Mouse (Mus musculus) hindbrain, embryonic 16.5 days (tissue): ENCODE measurements around the gene Lyve1. TPM values are rescaled to one million over a fixed set of nuclear protein-coding genes. Genes with fewer than 3 reads are reported as not detected.

Experiments used
- ATAC-seq: fragments of 200-750 bp; cut with Nextera tagmentation; 2 replicates; pipeline ENCODE4 v1.8.0; 2017; ENCODE audit warnings: moderate TSS enrichment, moderate library complexity
- H3K27ac ChIP-seq: fragments of 300-500 bp; sonication (generic); 2 replicates; pipeline ENCODE4 v1.5.1; 2014; ENCODE audit warnings: low read depth, mild to moderate bottlenecking, control low read depth, low read length, moderate library complexity
- H3K27me3 ChIP-seq: fragments of 300-500 bp; sonication (generic); replicated peaks from 2 replicates; pipeline ENCODE4 v1.6.1; 2014; ENCODE audit warnings: low read length; ENCODE audit not compliant: control insufficient read depth, insufficient read depth
- H3K36me3 ChIP-seq: fragments of 300-500 bp; sonication (generic); 2 replicates; pipeline ENCODE4 v1.6.1; 2014; ENCODE audit warnings: mild to moderate bottlenecking, low read length, moderate library complexity, mixed read lengths; ENCODE audit not compliant: control insufficient read depth, insufficient read depth
- H3K4me1 ChIP-seq: fragments of 300-500 bp; sonication (generic); 2 replicates; pipeline ENCODE4 v1.6.1; 2014; ENCODE audit warnings: low read depth, low read length; ENCODE audit not compliant: control insufficient read depth, insufficient read depth
- H3K4me2 ChIP-seq: fragments of 300-500 bp; sonication (generic); 2 replicates; pipeline ENCODE4 v1.6.1; 2014; ENCODE audit warnings: mild to moderate bottlenecking, low read length, control low read depth, moderate library complexity
- H3K4me3 ChIP-seq: fragments of 300-500 bp; sonication (generic); 2 replicates; pipeline ENCODE4 v1.5.1; 2014; ENCODE audit warnings: mild to moderate bottlenecking, low read length, control low read depth, moderate library complexity
- H3K9ac ChIP-seq: fragments of 300-500 bp; sonication (generic); 2 replicates; pipeline ENCODE4 v1.6.1; 2014; ENCODE audit warnings: low read depth, mild to moderate bottlenecking, control low read depth, low read length, moderate library complexity
- H3K9me3 ChIP-seq: fragments of 300-500 bp; sonication (generic); 2 replicates; pipeline ENCODE4 v1.6.1; 2014; ENCODE audit warnings: mild to moderate bottlenecking, low read length, moderate library complexity; ENCODE audit not compliant: control insufficient read depth
- WGBS: fragments of 180-500 bp; shearing (Covaris S2); extraction: QIAGEN DNeasy Blood & Tissue Kit; methylation state at CpG from one replicate; pipeline ENCODE4 v1.1.7; 2014; 5-methylcytosine and 5-hydroxymethylcytosine counted together
- microRNA-seq: library from miRNA; unstranded; fragments of <30 nt; microRNA quantifications from one replicate; pipeline ENCODE4, GENCODE M21; 2017
- polyA plus RNA-seq: library from polyadenylated mRNA; unstranded; fragments of >200 nt; fragmentation: Nextera tagmentation; extraction: Ambion mirVana; gene quantifications from 2 replicates; pipeline ENCODE4 v1.2.1, GENCODE M21; 2015

Gene Lyve1
- polyA plus RNA-seq, 1 experiment from 2014 or later = 5.6 TPM

DNA sequence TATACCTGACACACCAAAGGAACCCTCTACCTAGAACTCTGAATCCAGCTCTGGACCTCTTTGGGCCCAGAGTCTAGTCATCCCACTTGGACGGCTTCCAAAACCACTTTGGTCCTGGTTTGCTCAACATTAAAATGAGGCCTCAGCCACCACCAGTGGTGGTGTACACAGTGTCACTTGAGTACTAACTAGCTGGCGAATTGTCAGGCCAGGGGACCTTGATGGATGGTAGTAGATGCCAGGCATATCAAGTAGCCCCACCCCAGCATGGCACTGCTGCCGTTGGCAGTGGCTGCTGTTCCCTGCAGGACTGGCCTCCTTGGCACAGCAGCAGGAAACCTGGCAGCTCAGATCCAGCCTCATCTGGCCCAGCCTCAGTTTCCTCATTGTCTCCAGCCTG, 58.8 kb downstream of the Lyve1 start:
- peaks cover 6% of the 10 kb centered on the region for H3K4me1 ChIP-seq
- no peaks in the 10 kb centered on the region for H3K36me3 ChIP-seq
- ATAC-seq = peak; percentile 80
- H3K4me3 ChIP-seq = no peak overlapping the region
- H3K27me3 ChIP-seq = no peaks in the 10 kb centered on the region
- no peak overlapping the region for H3K27ac ChIP-seq
- no peak overlapping the region for H3K4me2 ChIP-seq
- 74% methylated on average over 3 of the region's 3 CpGs for WGBS
- no peaks in the 10 kb centered on the region for H3K9me3 ChIP-seq
- no peak overlapping the region; the same call in 1 of the 2 replicates for H3K9ac ChIP-seq

DNA sequence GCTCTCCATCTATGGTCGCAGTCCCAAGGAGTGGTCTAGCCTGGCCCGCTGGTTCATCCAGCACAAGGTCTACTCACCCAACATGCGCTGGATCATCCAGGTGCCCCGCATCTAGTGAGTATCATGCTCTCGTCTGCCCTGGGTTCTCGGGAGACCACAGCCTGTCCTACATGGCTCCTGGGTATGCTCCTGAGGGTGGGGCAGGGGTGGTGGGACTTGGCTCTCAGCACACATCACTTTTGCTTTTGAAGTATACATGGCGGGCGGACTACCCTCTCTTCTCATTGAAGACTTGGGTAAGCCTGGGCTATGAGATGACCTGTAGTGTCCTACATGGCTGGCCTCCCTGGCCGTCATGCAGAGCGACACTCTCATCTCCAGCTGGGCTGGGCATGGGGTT, 59.9 kb downstream of the Lyve1 start:
- H3K27me3 ChIP-seq = no peaks in the 10 kb centered on the region
- no peak for ATAC-seq
- H3K27ac ChIP-seq = no peak overlapping the region
- H3K36me3 ChIP-seq = no peaks in the 10 kb centered on the region
- H3K4me2 ChIP-seq = no peak overlapping the region
- H3K4me3 ChIP-seq = no peak overlapping the region
- H3K9ac ChIP-seq = no peak overlapping the region
- no peaks in the 10 kb centered on the region for H3K9me3 ChIP-seq
- WGBS = 97% methylated on average over 10 of the region's 10 CpGs
- H3K4me1 ChIP-seq = peaks cover 6% of the 10 kb centered on the region

DNA sequence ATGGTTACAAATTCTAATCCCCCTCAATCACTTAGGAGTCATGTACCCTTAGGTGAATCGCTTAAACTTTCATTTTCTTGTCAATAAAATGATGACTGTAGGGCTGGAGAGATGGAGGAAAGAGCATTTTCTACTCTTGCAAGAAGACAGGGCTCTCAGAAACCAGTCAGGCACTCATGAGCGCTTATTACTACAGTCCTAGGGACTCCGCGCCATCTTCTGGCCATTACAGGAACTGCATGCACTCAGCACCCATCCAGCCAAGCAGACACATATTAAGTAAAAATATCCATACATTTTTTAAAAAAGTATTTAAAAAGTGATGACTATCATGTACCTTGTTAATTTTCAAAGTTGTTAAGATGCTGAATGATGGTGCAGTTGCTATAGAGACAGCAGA, 62.0 kb downstream of the Lyve1 start:
- Histone ChIP-seq H3K9ac (no peak overlapping the region), H3K27ac (no peak overlapping the region), H3K27me3 (no peaks in the 10 kb centered on the region), H3K36me3 (no peaks in the 10 kb centered on the region), H3K4me3 (no peak overlapping the region), H3K9me3 (no peaks in the 10 kb centered on the region), H3K4me1 (peaks cover 6% of the 10 kb centered on the region), H3K4me2 (no peak overlapping the region)
- WGBS = 2% methylated on average over 4 of the region's 4 CpGs
- peak; percentile 50 for ATAC-seq

Small RNAs within 50 kb of the gene (microRNA-seq; reads per million reads assigned to microRNA genes)
- not detected for gene Gm47282

Other genes with a start within 250 kb of the Lyve1 start
- gene Sbf2, start 248.3 kb downstream of the Lyve1 start, polyA plus RNA-seq = 51.8 and 52.9 TPM in 2 replicates
- 4.0 and 5.5 TPM in 2 replicates for gene Adm, start 235.6 kb downstream of the Lyve1 start, polyA plus RNA-seq
- 14.3 and 14.9 TPM in 2 replicates for gene Ampd3, start 95.0 kb downstream of the Lyve1 start, polyA plus RNA-seq
- 39.6 and 48.9 TPM in 2 replicates for gene Rnf141, start 18.8 kb downstream of the Lyve1 start, polyA plus RNA-seq
- gene Mrvi1, start 119.2 kb upstream of the Lyve1 start, polyA plus RNA-seq = 1.0 and 1.3 TPM in 2 replicates
- 63.7 and 72.1 TPM in 2 replicates for gene Ctr9, start 165.7 kb upstream of the Lyve1 start, polyA plus RNA-seq
- gene Eif4g2, start 219.8 kb upstream of the Lyve1 start, polyA plus RNA-seq = 893 and 1,080 TPM in 2 replicates